Mouse (Mus musculus) thymus, adult 2 months (tissue): ENCODE results near the gene Foxn2. TPM values are rescaled to one million over a fixed set of nuclear protein-coding genes. Genes with fewer than 3 reads are reported as not detected.

Experiments
- DNase-seq: peaks from one replicate; pipeline ENCODE4 v3.0.0; 2021
- H3K27ac ChIP-seq: fragments of 200-500 bp; 2 replicates; pipeline ENCODE4 v1.5.1; 2012; ENCODE audit warnings: low read length, control low read depth; ENCODE audit not compliant: control insufficient read depth, insufficient read depth
- H3K27me3 ChIP-seq: fragments of 200-500 bp; 2 replicates; pipeline ENCODE4 v1.6.1; 2012; ENCODE audit warnings: mild to moderate bottlenecking, low read length, moderate library complexity, mixed read lengths; ENCODE audit not compliant: control insufficient read depth, insufficient read depth
- H3K36me3 ChIP-seq: fragments of 200-500 bp; 2 replicates; pipeline ENCODE4 v1.6.1; 2012; ENCODE audit warnings: mild to moderate bottlenecking, low read length, moderate library complexity; ENCODE audit not compliant: control insufficient read depth, insufficient read depth
- H3K4me1 ChIP-seq: fragments of 200-500 bp; replicated peaks from 2 replicates; pipeline ENCODE4 v1.6.1; 2012; ENCODE audit warnings: low read length; ENCODE audit not compliant: control insufficient read depth, insufficient read depth
- H3K4me3 ChIP-seq: fragments of 200-500 bp; 2 replicates; pipeline ENCODE4 v1.5.1; 2012; ENCODE audit warnings: mild to moderate bottlenecking, low read length, control low read depth, moderate library complexity; ENCODE audit not compliant: control insufficient read depth, insufficient read depth
- CTCF ChIP-seq: fragments of 200-500 bp; IDR thresholded peaks from 2 replicates; pipeline ENCODE4 v1.5.1; 2012; ENCODE audit warnings: mild to moderate bottlenecking, control low read depth, low read length, moderate library complexity, borderline replicate concordance; ENCODE audit not compliant: control insufficient read depth, poor library complexity, insufficient read depth; ENCODE audit errors: extremely low read depth
- POLR2A ChIP-seq: fragments of 200-500 bp; IDR thresholded peaks from 2 replicates; pipeline ENCODE4 v1.6.1; 2012; ENCODE audit warnings: mild to moderate bottlenecking, low read length, control low read depth, moderate library complexity; ENCODE audit not compliant: control insufficient read depth, poor library complexity, insufficient read depth; ENCODE audit errors: extremely low read depth
- WGBS: fragments of 180-500 bp; shearing (Covaris S2); methylation state at CpG from one replicate; pipeline ENCODE4 v1.1.7; 2018; 5-methylcytosine and 5-hydroxymethylcytosine counted together
- polyA plus RNA-seq: library from polyadenylated mRNA; depleted of rRNA; stranded (reverse); fragments of >200 nt; gene quantifications from 2 replicates; pipeline ENCODE4 v1.2.3, GENCODE M21; 2012

The Foxn2 gene
- polyA plus RNA-seq, 1 experiment: 11.0 TPM

GRCm38 (mm10) chr17:88508846-88509508 lies 68.5 kb downstream of the Foxn2 start:
- TF ChIP-seq POLR2A (no peak), CTCF (no peak)
- 16% methylated on average over 12 of the region's 12 CpGs for WGBS
- DNase-seq: peak; percentile 18
- no peaks in the 10 kb centered on the region for H3K27me3 ChIP-seq
- 0 out of 2 replicates have a peak, but pooled peaks cover 4% of the 10 kb centered on the region for H3K4me1 ChIP-seq
- no peak overlapping the region for H3K27ac ChIP-seq
- no peak overlapping the region for H3K4me3 ChIP-seq
- H3K36me3 ChIP-seq: no peaks in the 10 kb centered on the region

GRCm38 (mm10) chr17:88509999-88510398 lies 69.5 kb downstream of the Foxn2 start:
- DNase-seq: no peak
- Histone ChIP-seq H3K27me3 (no peaks in the 10 kb centered on the region), H3K4me3 (no peak overlapping the region), H3K4me1 (0 out of 2 replicates have a peak, but pooled peaks cover 4% of the 10 kb centered on the region), H3K36me3 (no peaks in the 10 kb centered on the region), H3K27ac (no peak overlapping the region)
- TF ChIP-seq POLR2A (no peak), CTCF (no peak)
- 91% methylated on average over 3 of the region's 3 CpGs for WGBS

- Histone ChIP-seq H3K36me3 (no peaks in the 10 kb centered on the region), H3K27ac (no peak overlapping the region), H3K4me1 (0 out of 2 replicates have a peak, but pooled peaks cover 4% of the 10 kb centered on the region), H3K4me3 (no peak overlapping the region), H3K27me3 (no peaks in the 10 kb centered on the region)
- peak; percentile 85 for DNase-seq
- TF ChIP-seq CTCF: peak; percentile 52; the same call in 1 of the 2 replicates
- TF ChIP-seq POLR2A: no peak
- WGBS: 52% methylated on average over 10 of the region's 10 CpGs
Measured at GRCm38 (mm10) chr17:88511095-88511551, 70.6 kb downstream of the Foxn2 start.

- H3K27ac ChIP-seq: no peak overlapping the region
- no peak overlapping the region for H3K4me3 ChIP-seq
- no peaks in the 10 kb centered on the region for H3K4me1 ChIP-seq
- 87% methylated on average over 7 of the region's 7 CpGs for WGBS
- no peak for DNase-seq
- no peaks in the 10 kb centered on the region for H3K36me3 ChIP-seq
- no peak for TF ChIP-seq CTCF
- no peak for TF ChIP-seq POLR2A
- no peaks in the 10 kb centered on the region for H3K27me3 ChIP-seq
Measured at GRCm38 (mm10) chr17:88516477-88516876, 76.0 kb downstream of the Foxn2 start.

- TF ChIP-seq POLR2A (no peak), CTCF (no peak)
- 31% methylated on average over 2 of the region's 2 CpGs for WGBS
- H3K36me3 ChIP-seq: no peaks in the 10 kb centered on the region
- no peak overlapping the region for H3K27ac ChIP-seq
- H3K27me3 ChIP-seq: no peaks in the 10 kb centered on the region
- no peak for DNase-seq
- H3K4me3 ChIP-seq: no peak overlapping the region
- peaks cover 7% of the 10 kb centered on the region for H3K4me1 ChIP-seq
Measured at GRCm38 (mm10) chr17:88527781-88528180, 87.3 kb downstream of the Foxn2 start.

- peak; percentile 73; the same call in 1 of the 2 replicates for TF ChIP-seq POLR2A
- TF ChIP-seq CTCF: peak; percentile 50; the same call in 1 of the 2 replicates
- H3K27me3 ChIP-seq: no peaks in the 10 kb centered on the region
- no peaks in the 10 kb centered on the region for H3K36me3 ChIP-seq
- peaks cover 7% of the 10 kb centered on the region for H3K4me1 ChIP-seq
- peak within 1 kb of the TSS; percentile 43; the same call in 1 of the 2 replicates for H3K27ac ChIP-seq
- peak; percentile 96 for DNase-seq
- H3K4me3 ChIP-seq: peak within 1 kb of the TSS; percentile 90
- 10% methylated on average over 40 of the region's 49 CpGs for WGBS
Measured at GRCm38 (mm10) chr17:88529519-88530235, 89.2 kb downstream of the Foxn2 start, which contains the start of gene Ppp1r21. TSS of gene Ppp1r21 (plus strand) at chr17:88530118.
